Mouse (Mus musculus) cerebellum, adult (tissue): ENCODE measurements around the gene Trim42.

Experiments
- ATAC-seq: cut with Nextera tagmentation; 2 replicates; pipeline ENCODE4 v1.9.2; 2017; ENCODE audit warnings: mild to moderate bottlenecking, moderate library complexity, mixed read lengths; ENCODE audit not compliant: insufficient number of reproducible peaks, low FRiP score, low TSS enrichment

The Trim42 gene

DNA sequence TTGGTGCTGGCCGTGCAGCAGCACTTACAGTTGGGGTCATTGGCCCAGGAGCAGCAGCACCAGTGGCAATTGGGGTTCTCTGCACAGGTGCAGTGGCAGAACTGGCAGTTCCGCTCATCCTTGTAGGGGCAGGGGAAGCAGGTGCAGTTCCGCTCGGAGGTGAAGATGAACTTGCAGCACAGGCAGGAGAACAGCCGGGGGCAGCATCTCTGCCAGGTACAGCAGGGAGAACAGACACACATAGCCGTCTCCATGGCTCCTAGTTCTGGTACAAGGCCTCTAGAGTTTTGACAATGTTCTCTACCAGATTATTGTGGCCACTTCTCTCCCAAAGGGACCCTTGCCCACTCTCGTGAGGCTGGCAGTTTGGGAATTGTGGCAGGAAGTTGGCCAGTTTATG lies at the start of gene Trim42:
TSS of gene Trim42 (minus strand) at position 368 of the 400 bp plus-strand sequence.
- ATAC-seq: no peak

GRCm38 (mm10) chr9:97414876-97415668 lies 45.3 kb upstream of the Trim42 start:
- ATAC-seq: no peak

- no peak for ATAC-seq
Observed at GRCm38 (mm10) chr9:97408142-97408541, 38.4 kb upstream of the Trim42 start.

GRCm38 (mm10) chr9:97356441-97356840 lies 13.3 kb downstream of the Trim42 start:
- no peak for ATAC-seq

DNA sequence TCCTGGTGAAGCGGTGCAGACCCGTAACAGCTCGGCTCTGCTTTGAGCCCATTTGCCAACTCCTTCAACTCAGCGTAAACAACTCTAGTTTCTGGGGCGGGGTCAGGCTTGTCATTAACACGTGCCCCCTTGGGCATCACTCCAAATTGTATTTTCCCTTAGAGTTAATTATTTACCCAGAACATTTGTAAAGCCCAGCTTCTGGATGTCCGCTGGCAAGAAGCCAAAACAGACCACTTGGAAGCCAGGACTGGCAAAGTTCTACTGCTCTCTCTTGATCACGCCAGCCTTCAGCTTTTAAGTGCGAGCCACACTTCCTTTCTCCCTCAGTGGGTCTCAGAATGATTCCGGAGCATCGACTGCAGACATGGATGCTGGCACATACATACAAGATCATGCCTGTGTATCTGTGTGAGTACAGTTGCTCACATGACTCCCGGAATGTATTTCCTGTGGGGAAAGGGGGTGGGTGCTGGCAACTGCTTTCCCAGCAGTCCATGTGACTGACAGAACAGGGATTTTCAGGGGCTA lies 24.9 kb downstream of the Trim42 start:
- ATAC-seq: no peak

DNA sequence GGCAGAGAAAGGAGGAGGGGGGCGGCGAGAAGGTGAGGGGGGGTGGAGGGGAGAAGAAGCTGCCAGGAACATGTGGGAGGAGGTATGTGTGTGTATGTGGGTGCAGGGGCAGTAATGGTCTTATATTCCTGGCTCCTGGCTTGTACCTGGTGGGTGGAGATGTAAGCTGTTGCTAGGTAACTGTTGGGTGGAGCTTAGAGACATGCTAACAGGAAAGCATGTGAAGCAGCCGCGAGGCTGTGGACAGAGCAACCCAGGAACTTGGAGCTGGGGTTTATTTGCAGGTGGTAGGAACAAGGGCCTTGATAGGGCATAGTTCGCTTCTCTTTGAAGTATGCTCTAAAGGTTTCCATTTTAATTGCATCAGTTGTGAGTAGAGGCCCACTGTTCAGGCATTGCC lies 28.0 kb downstream of the Trim42 start:
- ATAC-seq: no peak

- ATAC-seq: no peak
Observed at GRCm38 (mm10) chr9:97322846-97323245, 46.9 kb downstream of the Trim42 start.

- no peak for ATAC-seq
Observed at GRCm38 (mm10) chr9:97322120-97322519, 47.6 kb downstream of the Trim42 start.

DNA sequence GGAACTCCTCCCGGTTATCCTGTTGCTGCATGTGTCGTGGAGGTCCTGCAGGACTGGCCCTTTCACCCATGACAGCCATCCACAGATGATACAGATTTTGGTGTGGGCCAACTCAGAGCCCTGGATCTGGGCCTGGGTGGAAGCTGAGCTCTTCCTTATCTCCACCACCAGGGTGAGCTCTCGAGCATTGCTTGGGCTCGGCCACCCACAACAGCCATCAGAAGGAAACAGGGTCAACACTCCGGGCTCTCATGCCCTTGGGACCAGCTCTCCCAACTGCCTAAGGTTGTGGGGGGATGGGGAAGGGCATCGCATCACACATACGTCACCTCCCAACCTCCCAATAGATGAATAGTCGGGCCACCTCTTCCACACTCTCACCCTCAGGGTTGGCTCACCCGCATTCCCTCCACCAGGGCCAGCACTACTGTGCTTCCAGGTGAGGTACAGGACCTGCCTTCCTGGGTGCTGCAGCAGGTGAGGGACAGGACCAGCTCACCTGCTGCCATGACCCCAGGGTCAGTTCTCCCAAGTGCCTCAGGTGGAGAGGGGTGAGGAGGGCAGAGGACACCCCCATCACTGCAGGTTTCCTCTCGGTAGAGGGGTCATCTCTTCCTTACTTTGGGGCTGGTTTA lies 54.2 kb downstream of the Trim42 start:
- no peak for ATAC-seq

- no peak for ATAC-seq
Observed at GRCm38 (mm10) chr9:97311614-97312013, 58.1 kb downstream of the Trim42 start.

DNA sequence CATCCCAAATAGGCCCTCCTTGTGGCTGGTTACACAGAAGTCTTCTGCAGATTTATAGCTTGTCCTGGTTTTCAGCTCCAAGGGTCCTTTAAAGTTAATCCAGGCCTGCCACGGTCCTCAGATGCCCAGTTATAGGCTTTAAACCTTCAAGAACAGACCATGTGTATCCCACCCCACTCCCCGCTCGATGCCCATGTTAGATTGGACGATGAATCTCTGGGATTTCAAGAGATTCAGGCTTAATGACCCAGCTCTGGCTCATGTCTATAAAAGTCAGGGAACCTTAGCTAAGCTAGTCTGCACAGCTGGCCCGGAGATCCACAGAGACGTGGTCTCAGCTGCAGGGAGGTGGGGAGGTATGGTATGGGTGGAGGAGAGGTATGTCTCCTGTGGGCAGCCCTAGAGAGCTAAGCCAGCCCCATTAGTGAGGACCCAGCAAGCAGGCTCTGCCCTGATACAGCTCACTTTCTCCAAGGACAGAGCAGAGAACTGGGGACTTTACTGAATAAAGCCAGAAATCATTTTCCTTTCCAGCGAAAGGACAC lies 60.2 kb downstream of the Trim42 start:
- no peak for ATAC-seq

- no peak for ATAC-seq
Observed at GRCm38 (mm10) chr9:97307705-97308485, 61.9 kb downstream of the Trim42 start.
